Mouse (Mus musculus) testis, adult 2 months (tissue): ENCODE results near the gene Zfhx3. TPM values are rescaled to one million over a fixed set of nuclear protein-coding genes. Genes with fewer than 3 reads are reported as not detected.

ENCODE experiments used
- H3K27ac ChIP-seq: fragments of 200-500 bp; 2 replicates; pipeline ENCODE4 v1.5.1; 2012; ENCODE audit warnings: low read depth, low read length; ENCODE audit not compliant: control insufficient read depth, insufficient read depth
- H3K27me3 ChIP-seq: fragments of 200-500 bp; 2 replicates; pipeline ENCODE4 v1.6.1; 2012; ENCODE audit warnings: mild to moderate bottlenecking, low read length, moderate library complexity; ENCODE audit not compliant: control insufficient read depth, insufficient read depth
- H3K36me3 ChIP-seq: fragments of 200-500 bp; 2 replicates; pipeline ENCODE4 v1.6.1; 2012; ENCODE audit warnings: mild to moderate bottlenecking, low read length; ENCODE audit not compliant: control insufficient read depth, insufficient read depth
- H3K4me1 ChIP-seq: fragments of 200-500 bp; 2 replicates; pipeline ENCODE4 v1.6.1; 2012; ENCODE audit warnings: low read length; ENCODE audit not compliant: control insufficient read depth, insufficient read depth
- H3K4me3 ChIP-seq: fragments of 200-500 bp; 2 replicates; pipeline ENCODE4 v1.5.1; 2012; ENCODE audit warnings: low read depth, mild to moderate bottlenecking, low read length, moderate library complexity, mixed read lengths; ENCODE audit not compliant: control insufficient read depth
- CTCF ChIP-seq: fragments of 200-500 bp; IDR thresholded peaks from 2 replicates; pipeline ENCODE4 v1.5.1; 2012; ENCODE audit warnings: low read depth, mild to moderate bottlenecking, inconsistent platforms, low read length, moderate library complexity; ENCODE audit not compliant: control insufficient read depth, insufficient read depth, insufficient replicate concordance
- POLR2A ChIP-seq: fragments of 200-500 bp; IDR thresholded peaks from 2 replicates; pipeline ENCODE4 v1.6.1; 2012; ENCODE audit warnings: low read depth, mild to moderate bottlenecking, inconsistent platforms, low read length, moderate library complexity; ENCODE audit not compliant: control insufficient read depth
- polyA plus RNA-seq: library from polyadenylated mRNA; depleted of rRNA; stranded (reverse); fragments of >200 nt; gene quantifications from 2 replicates; pipeline ENCODE4 v1.2.3, GENCODE M21; 2012

Gene Zfhx3
- polyA plus RNA-seq, 1 experiment = 11.9 TPM

DNA sequence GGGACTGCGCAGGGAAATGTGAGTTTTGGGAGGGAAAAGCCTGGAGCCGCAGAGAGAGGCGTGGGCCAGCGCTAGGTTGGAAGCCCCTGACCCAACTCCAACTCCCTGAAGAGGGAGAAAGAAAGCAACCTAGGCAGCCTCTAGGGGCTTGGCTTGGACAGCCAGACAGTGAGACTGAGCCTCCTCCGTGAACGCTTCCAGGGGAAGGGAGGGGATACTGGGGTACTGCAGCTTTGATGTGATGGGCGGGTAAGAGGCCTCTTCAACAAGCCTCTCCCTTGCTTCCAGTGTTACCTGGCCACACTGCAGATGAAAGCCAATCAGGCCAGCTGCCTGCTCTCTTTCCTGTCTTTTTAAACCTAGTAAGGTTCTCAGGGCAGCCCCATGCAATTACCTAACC lies 635.1 kb downstream of the Zfhx3 start:
- Histone ChIP-seq H3K27ac (no peak overlapping the region), H3K27me3 (no peaks in the 10 kb centered on the region), H3K4me1 (no peaks in the 10 kb centered on the region), H3K36me3 (no peaks in the 10 kb centered on the region), H3K4me3 (no peak overlapping the region)
- no peak for TF ChIP-seq CTCF
- no peak for TF ChIP-seq POLR2A

DNA sequence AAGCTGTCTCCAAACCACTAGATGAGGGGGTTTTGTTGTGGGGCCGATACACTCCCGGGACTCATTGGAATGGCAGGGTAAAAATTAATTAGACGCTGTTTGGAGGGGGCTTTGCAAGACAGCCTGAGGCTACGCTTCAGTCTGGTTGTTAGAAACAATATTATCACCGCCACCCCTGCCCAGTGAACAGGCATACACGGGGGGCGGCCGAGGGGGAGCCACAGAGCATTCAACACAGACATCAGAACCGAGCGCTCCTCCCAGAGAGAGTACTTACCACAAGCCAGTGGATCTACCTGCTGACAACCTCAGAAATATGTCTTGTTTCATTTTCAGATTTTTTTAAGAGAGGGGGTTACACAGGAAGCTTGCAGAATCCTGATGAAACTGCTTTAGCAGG lies 635.9 kb downstream of the Zfhx3 start:
- H3K4me1 ChIP-seq = no peaks in the 10 kb centered on the region
- no peak overlapping the region for H3K4me3 ChIP-seq
- no peak overlapping the region for H3K27ac ChIP-seq
- TF ChIP-seq POLR2A (no peak), CTCF (no peak)
- no peaks in the 10 kb centered on the region for H3K27me3 ChIP-seq
- no peaks in the 10 kb centered on the region for H3K36me3 ChIP-seq

DNA sequence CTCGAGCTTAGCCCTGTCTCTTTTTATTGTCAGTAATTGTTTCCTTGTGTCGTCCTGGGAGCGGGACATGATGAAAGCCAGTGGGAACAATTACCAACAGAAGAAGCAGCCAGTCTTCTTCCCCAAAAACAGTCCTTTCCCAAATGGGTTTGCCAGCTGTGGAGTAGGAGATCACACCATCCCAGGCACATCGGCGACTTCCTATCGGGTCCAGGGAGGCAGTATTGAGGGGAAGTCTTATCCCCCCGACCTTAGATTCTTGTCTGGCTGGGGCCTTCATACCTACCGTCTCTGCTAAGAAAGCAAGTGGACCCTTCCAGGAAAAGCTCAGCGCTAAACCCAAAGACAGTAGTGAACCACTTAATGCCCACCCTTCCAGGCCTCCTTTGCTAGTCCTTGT lies 637.4 kb downstream of the Zfhx3 start:
- Histone ChIP-seq H3K27me3 (no peaks in the 10 kb centered on the region), H3K4me3 (no peak overlapping the region), H3K27ac (no peak overlapping the region), H3K36me3 (no peaks in the 10 kb centered on the region), H3K4me1 (no peaks in the 10 kb centered on the region)
- TF ChIP-seq POLR2A (no peak), CTCF (no peak)

DNA sequence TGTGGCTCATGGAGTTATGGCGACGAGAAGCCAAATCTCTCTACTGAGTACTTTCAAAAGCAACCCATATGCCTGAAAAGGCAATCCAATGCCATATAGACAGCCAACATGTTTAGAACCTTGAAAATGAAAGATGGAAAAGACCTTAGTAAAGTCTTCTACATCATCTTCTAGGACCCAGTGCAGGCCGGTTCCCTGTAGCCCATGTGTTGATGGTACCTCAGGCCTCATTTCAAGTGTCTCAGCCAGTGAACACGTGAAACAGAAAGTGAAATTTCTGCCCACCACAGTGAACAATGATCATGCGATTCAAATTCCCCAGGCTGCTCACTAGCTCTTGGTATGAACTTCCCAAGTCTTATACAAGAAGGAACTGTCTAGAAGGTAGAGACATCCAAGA lies 637.9 kb downstream of the Zfhx3 start:
- no peak overlapping the region for H3K27ac ChIP-seq
- TF ChIP-seq CTCF = no peak
- no peak for TF ChIP-seq POLR2A
- H3K4me3 ChIP-seq = no peak overlapping the region
- H3K36me3 ChIP-seq = no peaks in the 10 kb centered on the region
- H3K27me3 ChIP-seq = no peaks in the 10 kb centered on the region
- H3K4me1 ChIP-seq = no peaks in the 10 kb centered on the region

DNA sequence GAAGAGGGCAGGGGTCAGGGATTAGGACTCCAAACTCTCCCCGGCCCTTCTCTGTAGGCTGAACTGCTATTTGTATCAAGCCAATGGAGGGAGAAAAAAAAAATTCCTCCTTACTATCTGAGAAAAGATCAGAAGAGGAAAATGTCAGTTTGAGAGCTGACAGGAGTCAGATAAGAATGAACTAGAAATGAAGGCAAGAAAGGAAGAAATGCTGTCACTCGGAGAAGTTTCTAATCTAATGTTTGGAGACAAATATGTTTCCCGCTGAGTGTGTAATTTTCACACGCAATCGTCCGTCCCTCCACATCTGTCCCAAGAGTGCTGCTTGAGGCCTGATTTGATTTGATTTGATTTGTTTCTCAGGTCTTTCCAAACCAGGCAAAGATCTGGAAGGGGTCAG lies 639.1 kb downstream of the Zfhx3 start:
- TF ChIP-seq CTCF = no peak
- TF ChIP-seq POLR2A = no peak
- no peaks in the 10 kb centered on the region for H3K27me3 ChIP-seq
- H3K4me1 ChIP-seq = no peaks in the 10 kb centered on the region
- no peak overlapping the region for H3K27ac ChIP-seq
- H3K36me3 ChIP-seq = no peaks in the 10 kb centered on the region
- H3K4me3 ChIP-seq = no peak overlapping the region

DNA sequence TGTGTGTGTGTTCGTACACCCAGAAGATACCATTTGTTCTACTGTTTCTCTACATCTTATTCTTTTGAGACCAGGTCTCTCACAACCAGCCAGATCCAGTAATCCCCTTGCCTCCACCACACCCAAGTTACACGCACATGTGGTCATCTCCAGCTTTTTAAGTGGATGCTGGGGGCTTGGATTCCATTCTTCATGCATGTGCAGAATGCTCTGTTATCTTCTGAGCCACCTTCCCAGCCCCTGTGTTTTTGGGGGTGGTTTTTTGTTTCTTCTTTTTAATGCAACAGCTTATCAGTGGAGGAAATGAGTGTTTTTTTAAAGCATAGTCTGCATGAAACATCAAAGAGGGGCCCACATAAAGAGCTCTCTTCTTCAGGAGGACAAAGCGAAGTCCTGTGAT lies 639.8 kb downstream of the Zfhx3 start:
- no peak overlapping the region for H3K27ac ChIP-seq
- H3K36me3 ChIP-seq = no peaks in the 10 kb centered on the region
- no peak overlapping the region for H3K4me3 ChIP-seq
- no peak for TF ChIP-seq CTCF
- no peak for TF ChIP-seq POLR2A
- H3K27me3 ChIP-seq = no peaks in the 10 kb centered on the region
- H3K4me1 ChIP-seq = no peaks in the 10 kb centered on the region

DNA sequence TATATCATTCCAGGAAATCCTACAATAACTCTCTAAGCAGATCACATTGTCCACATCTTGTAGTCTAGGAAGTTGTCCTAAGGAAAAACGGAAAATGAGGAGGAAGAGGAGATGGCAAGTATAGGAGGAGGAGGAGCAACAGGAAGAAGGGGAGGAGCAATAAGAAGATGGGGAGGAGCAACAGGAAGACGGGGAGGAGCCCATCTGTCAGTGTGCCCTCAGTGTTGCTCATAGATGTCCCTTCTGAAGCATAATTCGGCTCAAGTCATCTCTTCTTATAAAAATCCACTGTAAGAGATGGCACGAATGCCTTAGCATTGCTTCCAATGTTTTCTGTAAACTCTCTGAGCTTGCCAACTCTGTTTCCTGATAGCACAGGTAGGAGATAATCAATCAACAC lies 640.8 kb downstream of the Zfhx3 start:
- H3K27ac ChIP-seq = no peak overlapping the region
- no peaks in the 10 kb centered on the region for H3K36me3 ChIP-seq
- TF ChIP-seq POLR2A (no peak), CTCF (no peak)
- no peaks in the 10 kb centered on the region for H3K4me1 ChIP-seq
- no peaks in the 10 kb centered on the region for H3K27me3 ChIP-seq
- no peak overlapping the region for H3K4me3 ChIP-seq

DNA sequence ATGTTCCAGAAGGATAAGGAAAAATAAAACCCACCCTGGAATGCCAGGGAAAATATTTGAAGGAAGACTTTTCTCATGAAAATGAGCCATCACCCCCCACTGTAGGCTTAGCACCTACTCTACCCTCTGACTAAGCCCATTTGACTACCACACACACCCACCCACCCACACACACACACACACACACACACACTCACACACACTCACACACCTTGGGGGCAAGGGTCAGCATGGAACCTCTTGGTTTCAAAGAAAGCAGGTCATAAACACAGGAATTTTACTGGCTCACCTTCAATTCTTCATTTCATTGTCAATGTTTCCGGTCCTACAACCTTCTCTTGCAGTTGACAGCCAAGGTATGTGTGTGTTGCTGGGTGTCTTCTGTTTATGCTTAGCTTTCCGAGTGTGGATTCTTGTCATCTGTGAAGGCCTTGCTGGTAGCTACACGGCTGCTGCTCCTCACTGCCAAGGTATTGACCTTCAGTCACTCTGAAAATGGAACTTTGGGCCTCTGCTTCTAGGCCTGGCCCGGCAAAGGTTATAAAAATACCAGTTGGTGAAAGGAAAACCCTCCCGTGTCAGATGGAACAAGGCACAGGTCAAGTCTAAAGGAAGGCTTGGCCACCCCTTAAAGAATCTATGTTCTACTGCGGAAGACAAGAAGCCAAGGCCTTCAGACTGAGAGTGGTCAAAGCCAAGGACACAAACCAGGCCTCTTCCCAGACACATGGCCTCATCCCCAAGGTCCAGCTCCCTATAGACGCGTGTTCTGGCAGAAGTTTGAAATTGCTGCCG lies 641.6 kb downstream of the Zfhx3 start:
- no peak overlapping the region for H3K27ac ChIP-seq
- H3K27me3 ChIP-seq = no peaks in the 10 kb centered on the region
- no peaks in the 10 kb centered on the region for H3K36me3 ChIP-seq
- TF ChIP-seq CTCF (no peak), POLR2A (no peak)
- no peaks in the 10 kb centered on the region for H3K4me1 ChIP-seq
- H3K4me3 ChIP-seq = no peak overlapping the region; the same call in 1 of the 2 replicates
